Mouse (Mus musculus) stomach, embryonic 15.5 days (tissue): Measurements from ENCODE around the gene Gpr4. TPM values are rescaled to one million over a fixed set of nuclear protein-coding genes. Genes with fewer than 3 reads are reported as not detected.

Source experiments
- ATAC-seq: fragments of 200-750 bp; cut with Nextera tagmentation; 2 replicates; pipeline ENCODE4 v1.8.0; 2017; ENCODE audit warnings: low read depth, moderate number of reproducible peaks, moderate TSS enrichment; ENCODE audit not compliant: insufficient read depth, low FRiP score
- H3K27ac ChIP-seq: fragments of 300-500 bp; sonication (generic); 2 replicates; pipeline ENCODE4 v1.5.1; 2015; ENCODE audit warnings: mild to moderate bottlenecking, inconsistent platforms
- H3K27me3 ChIP-seq: fragments of 300-500 bp; sonication (generic); replicated peaks from 2 replicates; pipeline ENCODE4 v1.6.1; 2015; ENCODE audit warnings: inconsistent platforms
- H3K36me3 ChIP-seq: fragments of 300-500 bp; sonication (generic); 2 replicates; pipeline ENCODE4 v1.6.1; 2015; ENCODE audit warnings: inconsistent platforms
- H3K4me1 ChIP-seq: fragments of 300-500 bp; sonication (generic); 2 replicates; pipeline ENCODE4 v1.6.1; 2015; ENCODE audit warnings: inconsistent platforms
- H3K4me2 ChIP-seq: fragments of 300-500 bp; sonication (generic); 2 replicates; pipeline ENCODE4 v1.6.1; 2015; ENCODE audit warnings: mild to moderate bottlenecking, inconsistent platforms
- H3K4me3 ChIP-seq: fragments of 300-500 bp; sonication (generic); replicated peaks from 2 replicates; pipeline ENCODE4 v1.5.1; 2015; ENCODE audit warnings: inconsistent platforms
- H3K9ac ChIP-seq: fragments of 300-500 bp; sonication (generic); 2 replicates; pipeline ENCODE4 v1.6.1; 2015; ENCODE audit warnings: inconsistent platforms
- H3K9me3 ChIP-seq: fragments of 300-500 bp; sonication (generic); 2 replicates; pipeline ENCODE4 v1.6.1; 2016; ENCODE audit warnings: inconsistent platforms
- WGBS: fragments of 180-500 bp; shearing (Covaris S2); methylation state at CpG from one replicate; pipeline ENCODE4 v1.1.7; 2015; 5-methylcytosine and 5-hydroxymethylcytosine counted together
- polyA plus RNA-seq: library from polyadenylated mRNA; unstranded; fragments of >200 nt; fragmentation: Nextera tagmentation; extraction: Ambion mirVana; gene quantifications from 2 replicates; pipeline ENCODE4 v1.2.1, GENCODE M21; 2015

Gpr4 gene
- polyA plus RNA-seq, 1 experiment from 2014 or later = 1.6 TPM

DNA sequence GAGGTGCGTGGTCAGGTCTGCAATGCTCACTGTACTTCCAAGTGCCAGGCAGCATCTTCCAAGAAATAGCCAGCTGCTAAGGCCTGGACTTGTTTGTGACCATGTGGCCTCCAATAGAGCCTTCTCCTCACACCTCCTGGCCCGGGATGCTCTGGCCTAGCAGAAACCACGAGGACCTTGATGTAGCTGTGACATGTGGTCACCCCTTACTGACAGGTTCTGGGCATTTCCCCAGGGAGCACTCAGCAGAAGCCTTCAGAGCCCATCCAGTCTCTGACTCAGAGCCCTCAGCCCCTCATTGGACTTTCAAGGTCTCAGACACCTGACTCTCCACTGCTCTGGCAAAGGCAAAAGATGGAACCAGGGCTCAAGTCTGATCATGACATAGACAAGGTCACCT is 32.7 kb downstream of the Gpr4 start:
- ATAC-seq = no peak
- Histone ChIP-seq H3K4me1 (no peaks in the 10 kb centered on the region), H3K4me3 (no peak overlapping the region), H3K27ac (no peak overlapping the region), H3K36me3 (peaks cover 18% of the 10 kb centered on the region; the same call in 1 of the 2 replicates), H3K9ac (no peak overlapping the region), H3K9me3 (no peaks in the 10 kb centered on the region), H3K27me3 (no peaks in the 10 kb centered on the region), H3K4me2 (no peak overlapping the region)
- WGBS = 91% methylated on average over 3 of the region's 3 CpGs

DNA sequence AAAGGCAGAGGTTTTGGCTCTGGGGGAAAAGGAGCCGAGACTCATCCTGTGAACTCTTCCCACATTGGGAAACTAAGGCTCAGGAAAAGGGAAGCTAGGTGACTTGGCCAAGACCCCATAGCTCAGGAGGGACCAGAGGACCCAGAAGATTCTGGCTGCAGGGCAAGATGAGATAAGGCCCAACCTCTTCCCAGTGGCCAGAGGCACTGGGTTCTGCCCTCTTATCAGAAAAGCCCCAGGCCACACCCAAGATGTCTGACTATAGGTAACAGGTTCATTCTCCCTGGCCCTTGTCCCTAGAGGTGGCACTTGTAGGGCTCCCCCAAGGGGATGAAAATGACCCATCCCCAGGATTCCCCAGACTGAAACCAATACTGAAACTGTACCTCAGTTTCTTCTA is 34.5 kb downstream of the Gpr4 start:
- Histone ChIP-seq H3K4me3 (no peak overlapping the region), H3K9me3 (no peaks in the 10 kb centered on the region), H3K36me3 (peaks cover 18% of the 10 kb centered on the region; the same call in 1 of the 2 replicates), H3K4me2 (no peak overlapping the region), H3K9ac (no peak overlapping the region), H3K4me1 (no peaks in the 10 kb centered on the region), H3K27me3 (no peaks in the 10 kb centered on the region), H3K27ac (no peak overlapping the region)
- 88% methylated on average over 1 of the region's 1 CpGs for WGBS
- peak; percentile 52; the same call in 1 of the 2 replicates for ATAC-seq

DNA sequence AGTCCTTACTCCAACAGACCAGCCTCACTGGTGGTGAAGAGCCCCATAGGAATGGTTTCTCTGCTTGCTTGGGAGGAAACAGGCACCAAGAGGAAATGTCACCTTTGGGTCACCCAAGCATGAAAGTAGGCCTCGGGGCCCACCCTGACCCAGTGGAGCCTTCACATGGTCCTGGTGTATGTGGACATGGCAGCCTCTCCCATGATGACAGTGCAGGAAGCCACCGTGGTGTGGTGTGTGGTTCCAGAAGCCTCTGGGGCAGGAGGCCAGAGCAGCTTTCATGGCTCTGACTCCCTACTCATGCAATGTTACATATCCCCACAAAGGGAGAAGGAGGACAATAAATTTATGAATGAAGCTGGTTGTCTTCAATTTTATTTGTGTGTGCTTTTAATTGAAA is 35.2 kb downstream of the Gpr4 start:
- H3K9ac ChIP-seq = no peak overlapping the region
- WGBS = 93% methylated on average over 2 of the region's 2 CpGs
- no peak overlapping the region for H3K4me3 ChIP-seq
- no peak overlapping the region for H3K27ac ChIP-seq
- no peaks in the 10 kb centered on the region for H3K9me3 ChIP-seq
- peaks cover 18% of the 10 kb centered on the region; the same call in 1 of the 2 replicates for H3K36me3 ChIP-seq
- H3K27me3 ChIP-seq = no peaks in the 10 kb centered on the region
- no peaks in the 10 kb centered on the region for H3K4me1 ChIP-seq
- no peak overlapping the region for H3K4me2 ChIP-seq
- ATAC-seq = no peak

DNA sequence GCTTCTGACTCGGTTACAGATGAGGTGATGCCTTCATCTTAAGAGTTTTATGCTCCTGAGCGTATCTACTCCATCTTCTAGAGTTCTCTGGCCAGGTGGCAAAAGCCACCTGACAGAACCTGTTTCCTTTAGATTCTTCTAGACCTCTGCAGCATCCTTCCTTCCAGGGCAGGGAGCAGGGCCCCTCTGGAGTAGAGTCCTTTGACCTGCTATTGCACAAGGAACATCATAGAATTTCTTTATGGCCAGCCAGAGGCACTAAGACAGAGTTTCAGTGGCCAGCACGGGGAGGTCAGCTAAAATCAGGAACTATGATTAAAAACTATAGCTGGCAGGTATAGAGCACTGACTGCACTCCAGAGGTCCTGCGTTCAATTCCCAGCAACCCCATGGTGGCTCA is 39.7 kb downstream of the Gpr4 start:
- H3K9me3 ChIP-seq = no peaks in the 10 kb centered on the region
- H3K4me1 ChIP-seq = no peaks in the 10 kb centered on the region
- no peak overlapping the region for H3K27ac ChIP-seq
- no peak for ATAC-seq
- no peaks in the 10 kb centered on the region for H3K27me3 ChIP-seq
- H3K4me2 ChIP-seq = no peak overlapping the region
- peaks cover 19% of the 10 kb centered on the region for H3K36me3 ChIP-seq
- 76% methylated on average over 4 of the region's 4 CpGs for WGBS
- H3K4me3 ChIP-seq = no peak overlapping the region
- H3K9ac ChIP-seq = no peak overlapping the region

DNA sequence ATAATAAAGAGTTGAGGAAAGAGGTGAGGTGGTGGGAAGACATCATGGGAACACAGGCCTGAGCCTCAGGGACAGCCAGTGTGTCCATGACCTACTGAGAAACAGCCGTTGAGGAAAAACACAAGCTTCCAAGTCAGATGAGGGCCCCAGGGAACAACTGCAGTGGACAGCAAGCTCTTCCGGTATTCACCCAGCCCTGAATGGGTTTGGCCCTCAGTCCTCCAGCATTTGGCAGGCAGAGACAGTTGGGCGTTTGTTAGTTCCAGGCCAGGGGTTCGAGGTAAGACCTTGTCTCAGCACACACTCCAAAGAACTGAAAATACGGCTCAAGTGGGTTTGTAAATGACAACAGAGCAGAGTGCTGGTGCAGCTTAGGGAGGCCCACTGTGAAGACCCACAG is 41.1 kb downstream of the Gpr4 start:
- no peak for ATAC-seq
- no peak overlapping the region for H3K4me3 ChIP-seq
- WGBS = 57% methylated on average over 5 of the region's 5 CpGs
- H3K27ac ChIP-seq = no peak overlapping the region
- H3K4me1 ChIP-seq = 0 out of 2 replicates have a peak, but pooled peaks cover under 1% of the 10 kb centered on the region
- H3K9ac ChIP-seq = no peak overlapping the region
- no peak overlapping the region for H3K4me2 ChIP-seq
- no peaks in the 10 kb centered on the region for H3K27me3 ChIP-seq
- no peaks in the 10 kb centered on the region for H3K9me3 ChIP-seq
- peaks cover 31% of the 10 kb centered on the region for H3K36me3 ChIP-seq

DNA sequence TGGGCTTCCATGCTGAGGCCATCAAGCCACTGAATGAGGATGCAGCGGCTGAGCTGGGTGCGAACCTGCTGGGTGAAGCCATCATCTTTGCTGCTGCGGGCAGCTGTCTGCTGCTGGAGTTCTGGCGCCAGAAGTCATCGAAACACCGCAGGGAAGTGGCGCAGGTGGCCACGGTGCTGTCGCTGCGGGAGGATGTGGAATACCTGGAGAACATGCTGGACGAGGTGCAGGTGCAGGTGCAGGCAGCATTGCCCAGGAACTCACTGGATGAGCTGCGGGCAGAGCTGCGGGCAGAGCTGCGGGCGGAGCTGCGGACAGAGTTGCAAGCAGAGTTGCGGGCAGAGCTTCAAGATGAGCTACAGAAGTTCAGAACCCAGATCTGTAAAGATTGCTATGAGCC is 43.1 kb downstream of the Gpr4 start:
- Histone ChIP-seq H3K9me3 (no peaks in the 10 kb centered on the region), H3K9ac (no peak overlapping the region), H3K36me3 (peaks cover 43% of the 10 kb centered on the region), H3K27me3 (no peaks in the 10 kb centered on the region), H3K4me3 (no peak overlapping the region), H3K4me2 (no peak overlapping the region), H3K4me1 (0 out of 2 replicates have a peak, but pooled peaks cover 3% of the 10 kb centered on the region), H3K27ac (no peak overlapping the region)
- no peak for ATAC-seq
- 84% methylated on average over 17 of the region's 17 CpGs for WGBS

DNA sequence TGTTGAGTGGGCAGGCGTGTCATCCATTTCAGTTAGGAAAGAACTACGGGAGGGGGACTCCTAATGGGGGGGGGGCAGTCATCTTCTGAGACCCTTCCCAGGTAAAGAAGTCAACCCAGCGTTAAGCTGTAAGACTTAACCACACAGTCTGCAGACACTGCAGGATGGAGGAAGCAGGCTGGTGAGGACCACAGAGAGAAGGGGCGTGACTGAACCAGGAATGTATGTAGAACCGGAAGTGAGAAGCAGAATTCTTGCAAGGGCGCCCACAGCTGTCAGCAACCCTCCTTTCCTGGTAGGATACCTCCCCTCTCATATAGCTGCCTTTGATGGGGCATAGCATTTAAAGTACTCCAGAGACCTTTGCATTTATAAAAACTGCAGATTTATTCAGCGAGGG is 44.2 kb downstream of the Gpr4 start:
- 0 out of 2 replicates have a peak, but pooled peaks cover 3% of the 10 kb centered on the region for H3K4me1 ChIP-seq
- 78% methylated on average over 7 of the region's 7 CpGs for WGBS
- no peak overlapping the region for H3K4me3 ChIP-seq
- no peak overlapping the region for H3K4me2 ChIP-seq
- no peaks in the 10 kb centered on the region for H3K27me3 ChIP-seq
- H3K27ac ChIP-seq = no peak overlapping the region
- ATAC-seq = no peak
- H3K9me3 ChIP-seq = no peaks in the 10 kb centered on the region
- H3K9ac ChIP-seq = no peak overlapping the region
- H3K36me3 ChIP-seq = peaks cover 47% of the 10 kb centered on the region

DNA sequence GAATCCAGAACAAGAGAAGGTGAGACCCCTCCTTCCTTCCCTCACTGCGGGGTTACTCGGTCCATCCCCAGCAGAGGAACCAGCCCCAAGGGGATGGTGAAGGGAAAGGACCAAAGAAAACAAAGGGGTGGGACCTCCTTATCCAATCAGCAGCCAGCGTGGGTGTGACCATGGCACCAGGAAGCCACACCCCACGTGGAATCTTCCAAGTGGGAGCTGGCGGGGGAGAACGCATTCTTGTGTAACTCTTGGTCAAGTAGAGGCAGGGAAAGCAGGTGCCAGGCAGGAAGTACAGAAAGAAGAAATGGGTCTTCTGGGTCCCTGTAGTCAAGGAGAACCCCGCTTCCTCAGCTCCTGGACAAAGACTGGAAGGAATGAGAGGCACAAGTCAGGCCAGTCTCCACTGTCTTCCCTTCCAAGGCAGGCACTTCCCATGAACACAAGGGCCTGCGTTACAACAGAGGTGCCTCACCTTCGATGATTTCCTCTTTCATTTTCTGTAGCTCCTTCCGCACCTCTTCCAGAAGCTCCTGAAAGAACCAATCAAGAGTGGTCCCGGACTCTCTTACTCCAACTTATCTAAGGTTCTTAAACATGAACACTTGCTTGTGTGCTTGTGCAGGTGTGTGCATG is 45.2 kb downstream of the Gpr4 start:
- Histone ChIP-seq H3K4me3 (no peak overlapping the region), H3K27ac (0 out of 2 replicates have a peak overlapping the region, but pooled peaks have one; percentile 6), H3K36me3 (peaks cover 56% of the 10 kb centered on the region), H3K27me3 (no peaks in the 10 kb centered on the region), H3K4me2 (no peak overlapping the region), H3K9ac (no peak overlapping the region), H3K9me3 (no peaks in the 10 kb centered on the region), H3K4me1 (0 out of 2 replicates have a peak, but pooled peaks cover 3% of the 10 kb centered on the region)
- 38% methylated on average over 11 of the region's 11 CpGs for WGBS
- ATAC-seq = peak; percentile 85

DNA sequence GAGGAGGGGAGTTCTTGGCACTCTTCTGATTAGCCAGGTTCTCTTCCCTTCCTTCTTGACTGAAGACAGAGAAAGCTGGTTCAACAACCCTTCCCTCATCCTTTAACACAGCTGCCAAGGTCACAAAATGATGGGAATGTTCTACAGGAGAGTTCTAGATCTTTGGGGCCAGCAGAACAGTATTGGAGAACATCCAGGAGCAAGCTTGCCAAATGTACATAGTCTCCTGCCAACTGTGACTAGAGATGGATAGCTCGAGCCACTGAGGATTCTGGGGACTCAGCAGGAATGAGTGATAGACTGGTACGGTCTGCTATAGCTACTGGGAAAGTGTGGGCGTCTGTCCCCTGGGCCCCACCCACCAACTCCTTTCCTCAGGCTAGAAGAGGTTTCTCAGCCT is 46.0 kb downstream of the Gpr4 start:
- no peak overlapping the region for H3K4me3 ChIP-seq
- H3K36me3 ChIP-seq = peaks cover 63% of the 10 kb centered on the region
- H3K9ac ChIP-seq = no peak overlapping the region
- no peaks in the 10 kb centered on the region for H3K9me3 ChIP-seq
- no peak for ATAC-seq
- WGBS = 81% methylated on average over 3 of the region's 3 CpGs
- H3K4me1 ChIP-seq = 0 out of 2 replicates have a peak, but pooled peaks cover 3% of the 10 kb centered on the region
- no peak overlapping the region for H3K4me2 ChIP-seq
- H3K27me3 ChIP-seq = no peaks in the 10 kb centered on the region
- 0 out of 2 replicates have a peak overlapping the region, but pooled peaks have one; percentile 6 for H3K27ac ChIP-seq

DNA sequence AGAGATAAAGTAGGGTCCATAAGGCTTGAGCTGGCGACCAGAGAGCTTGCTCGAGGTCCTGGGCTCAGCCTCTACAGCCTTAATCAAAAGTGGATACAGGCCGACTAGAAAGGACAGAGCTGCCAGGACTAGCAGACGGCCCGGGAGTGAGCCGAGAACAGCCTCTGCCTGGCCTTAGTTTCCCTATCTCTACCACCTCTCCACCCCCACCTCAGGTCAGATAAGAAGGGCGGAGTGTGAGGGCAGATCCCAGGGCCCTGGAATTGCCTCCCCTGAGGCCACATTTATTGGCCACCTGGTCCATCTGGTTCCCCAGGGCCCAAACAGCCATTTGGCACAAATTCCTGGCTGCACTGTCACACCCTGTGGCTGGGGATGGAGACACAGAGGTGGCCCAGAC is 52.8 kb downstream of the Gpr4 start:
- Histone ChIP-seq H3K4me2 (no peak overlapping the region), H3K27ac (0 out of 2 replicates have a peak overlapping the region, but pooled peaks have one; percentile 72), H3K4me3 (no peak overlapping the region), H3K9ac (no peak overlapping the region), H3K27me3 (no peaks in the 10 kb centered on the region), H3K36me3 (peaks cover 36% of the 10 kb centered on the region), H3K9me3 (no peaks in the 10 kb centered on the region), H3K4me1 (peaks cover 34% of the 10 kb centered on the region)
- WGBS = 53% methylated on average over 7 of the region's 7 CpGs
- peak; percentile 28; the same call in 1 of the 2 replicates for ATAC-seq

DNA sequence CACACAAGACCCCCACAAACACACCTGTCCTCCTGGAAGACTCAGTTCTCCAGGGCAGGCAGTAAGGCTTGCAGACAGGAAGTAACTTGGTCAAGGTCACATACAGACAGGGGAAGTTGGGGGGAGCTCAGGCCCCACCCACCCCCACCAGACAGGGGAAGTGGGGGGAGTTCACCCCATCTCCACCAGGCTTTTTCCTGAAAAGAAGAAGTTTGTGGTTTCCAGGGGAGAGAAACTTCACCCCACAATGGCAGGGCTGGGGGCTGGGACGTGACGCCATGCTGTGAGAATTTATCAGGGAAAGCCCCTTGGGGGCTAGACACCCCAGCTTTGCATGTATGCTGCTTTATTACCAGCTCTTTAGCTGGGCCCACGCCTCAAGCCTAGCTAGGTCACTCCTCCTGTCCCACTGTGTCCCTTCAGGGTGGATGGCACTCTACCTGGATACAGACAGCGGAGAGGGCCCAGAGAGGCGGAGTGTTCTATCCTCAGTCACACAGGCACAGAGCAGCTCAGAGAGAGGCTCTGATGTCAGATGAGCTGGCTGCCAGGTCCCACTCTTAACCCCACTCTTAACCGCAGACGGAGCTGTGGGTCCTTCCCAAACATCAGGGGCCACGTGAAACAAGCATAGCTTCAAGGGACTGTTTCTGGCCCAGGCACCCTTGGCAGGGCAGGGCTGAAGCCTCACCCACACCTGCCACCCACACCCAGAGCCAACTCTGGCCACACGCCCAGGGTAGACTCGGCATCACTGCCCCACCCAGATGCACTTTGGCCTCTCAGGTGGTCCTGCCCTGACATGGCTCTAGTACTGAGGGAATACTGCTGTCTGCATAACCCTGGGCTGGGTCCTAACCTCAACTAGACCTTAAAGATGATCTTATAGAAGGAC is 53.8 kb downstream of the Gpr4 start:
- WGBS = 63% methylated on average over 10 of the region's 10 CpGs
- Histone ChIP-seq H3K27ac (peak overlapping the region; percentile 72), H3K9me3 (no peaks in the 10 kb centered on the region), H3K4me3 (no peak overlapping the region), H3K4me2 (peak overlapping the region; percentile 27; the same call in 1 of the 2 replicates), H3K9ac (no peak overlapping the region), H3K27me3 (no peaks in the 10 kb centered on the region), H3K4me1 (peaks cover 34% of the 10 kb centered on the region), H3K36me3 (peaks cover 32% of the 10 kb centered on the region)
- peak; percentile 23; the same call in 1 of the 2 replicates for ATAC-seq

DNA sequence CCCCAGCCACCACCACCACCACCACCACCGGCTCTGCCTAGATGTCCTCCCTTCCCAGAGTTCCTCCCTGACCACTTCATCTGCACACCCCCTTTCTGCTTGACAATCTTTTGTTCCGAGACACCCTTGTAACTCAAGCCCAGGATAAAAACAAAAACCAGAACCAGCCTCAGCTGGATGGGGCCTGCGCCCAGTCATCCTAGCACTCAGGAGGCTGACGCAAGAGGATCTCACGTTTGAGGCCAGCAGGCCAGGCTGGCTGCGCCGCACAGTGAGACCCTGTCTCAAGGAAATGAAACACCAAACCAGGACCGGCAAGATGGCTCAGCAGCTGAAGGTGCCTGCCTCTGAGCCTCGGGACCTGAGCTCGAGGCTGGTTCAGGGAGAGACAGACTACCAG is 54.7 kb downstream of the Gpr4 start:
- Histone ChIP-seq H3K9ac (no peak overlapping the region; the same call in 1 of the 2 replicates), H3K36me3 (peaks cover 27% of the 10 kb centered on the region), H3K4me2 (peak overlapping the region; percentile 27; the same call in 1 of the 2 replicates), H3K4me1 (peaks cover 34% of the 10 kb centered on the region), H3K27me3 (no peaks in the 10 kb centered on the region), H3K4me3 (no peak overlapping the region), H3K9me3 (no peaks in the 10 kb centered on the region), H3K27ac (peak overlapping the region; percentile 72)
- ATAC-seq = no peak
- 61% methylated on average over 10 of the region's 10 CpGs for WGBS
